Mouse (Mus musculus): ENCODE measurements around the gene Stat1.

Gene Stat1

GRCm38 (mm10) chr1:52118860-52119591 lies at the start of gene Stat1:
Gene Stat1, plus strand, starts transcription at chr1:52119440.
- DNase-seq (ENCODE audit: low read depth, low spot score): peak; percentile 95

GRCm38 (mm10) chr1:52079724-52080367 lies 39.4 kb upstream of the Stat1 start:
- DNase-seq (ENCODE audit: low read depth, low spot score): peak; percentile 53

GRCm38 (mm10) chr1:52080375-52080774 lies 38.9 kb upstream of the Stat1 start:
- DNase-seq (ENCODE audit: low read depth, low spot score): no peak

- DNase-seq (ENCODE audit: low read depth, low spot score): no peak
These were observed 33.0 kb upstream of the Stat1 start for GRCm38 (mm10) chr1:52086236-52086635.

- no peak for DNase-seq (ENCODE audit: low read depth, low spot score)
These were observed 32.1 kb upstream of the Stat1 start for GRCm38 (mm10) chr1:52087128-52087527.

- no peak for DNase-seq (ENCODE audit: low read depth, low spot score)
These were observed 30.6 kb upstream of the Stat1 start for GRCm38 (mm10) chr1:52088634-52089033.

GRCm38 (mm10) chr1:52098618-52099232 lies 20.5 kb upstream of the Stat1 start:
- peak; percentile 45 for DNase-seq (ENCODE audit: low read depth, low spot score)

GRCm38 (mm10) chr1:52100496-52100895 lies 18.7 kb upstream of the Stat1 start:
- DNase-seq (ENCODE audit: low read depth, low spot score): peak; percentile 50

- DNase-seq (ENCODE audit: low read depth, low spot score): no peak
These were observed 16.4 kb upstream of the Stat1 start for GRCm38 (mm10) chr1:52102795-52103194.

GRCm38 (mm10) chr1:52107206-52107605 lies 12.0 kb upstream of the Stat1 start:
- DNase-seq (ENCODE audit: low read depth, low spot score): no peak

GRCm38 (mm10) chr1:52111217-52111616 lies 8.0 kb upstream of the Stat1 start:
- DNase-seq (ENCODE audit: low read depth, low spot score): no peak

- no peak for DNase-seq (ENCODE audit: low read depth, low spot score)
These were observed 6.9 kb upstream of the Stat1 start for GRCm38 (mm10) chr1:52112301-52112700.

- DNase-seq (ENCODE audit: low read depth, low spot score): no peak
These were observed 6.1 kb upstream of the Stat1 start for GRCm38 (mm10) chr1:52113067-52113665.

GRCm38 (mm10) chr1:52113666-52114069 lies 5.6 kb upstream of the Stat1 start:
- peak; percentile 98 for DNase-seq (ENCODE audit: low read depth, low spot score)

- DNase-seq (ENCODE audit: low read depth, low spot score): no peak
These were observed 2.8 kb upstream of the Stat1 start for GRCm38 (mm10) chr1:52116441-52116840.

GRCm38 (mm10) chr1:52117777-52118176 lies 1.5 kb upstream of the Stat1 start:
- no peak for DNase-seq (ENCODE audit: low read depth, low spot score)

- DNase-seq (ENCODE audit: low read depth, low spot score): no peak
These were observed 451 bp downstream of the Stat1 start for GRCm38 (mm10) chr1:52119691-52120090.

GRCm38 (mm10) chr1:52120191-52120590 lies 951 bp downstream of the Stat1 start:
- DNase-seq (ENCODE audit: low read depth, low spot score): no peak

- DNase-seq (ENCODE audit: low read depth, low spot score): no peak
These were observed 1.8 kb downstream of the Stat1 start for GRCm38 (mm10) chr1:52121052-52121451.

- DNase-seq (ENCODE audit: low read depth, low spot score): no peak
These were observed 5.6 kb downstream of the Stat1 start for GRCm38 (mm10) chr1:52124818-52125217.

GRCm38 (mm10) chr1:52127350-52127749 lies 8.1 kb downstream of the Stat1 start:
- peak; percentile 45 for DNase-seq (ENCODE audit: low read depth, low spot score)

- DNase-seq (ENCODE audit: low read depth, low spot score): no peak
These were observed 10.6 kb downstream of the Stat1 start for GRCm38 (mm10) chr1:52129794-52130193.
